Mouse (Mus musculus): ENCODE results near the gene Kcnk3.

Kcnk3 gene

DNA sequence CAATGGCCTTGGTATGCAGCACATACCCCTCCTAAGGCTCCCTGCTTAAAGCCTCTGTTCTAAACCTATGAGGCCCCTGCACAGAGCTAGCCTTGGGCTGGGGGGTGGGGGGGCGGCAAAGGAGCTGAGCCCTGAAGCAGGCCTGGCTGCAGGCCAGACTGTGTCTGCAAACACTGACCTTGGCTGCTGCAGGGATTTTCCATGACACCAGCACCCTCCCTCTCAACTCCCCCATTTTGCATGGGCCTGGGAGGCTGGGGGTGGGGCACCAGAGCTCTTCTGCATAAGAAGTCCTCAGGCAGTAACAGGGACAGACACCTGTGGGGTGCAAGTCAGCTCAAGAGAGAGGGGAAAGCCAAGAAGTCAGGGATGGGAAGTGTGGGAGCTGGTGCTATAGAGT, 26.3 kb downstream of the Kcnk3 start:
- DNase-seq, result no peak

DNA sequence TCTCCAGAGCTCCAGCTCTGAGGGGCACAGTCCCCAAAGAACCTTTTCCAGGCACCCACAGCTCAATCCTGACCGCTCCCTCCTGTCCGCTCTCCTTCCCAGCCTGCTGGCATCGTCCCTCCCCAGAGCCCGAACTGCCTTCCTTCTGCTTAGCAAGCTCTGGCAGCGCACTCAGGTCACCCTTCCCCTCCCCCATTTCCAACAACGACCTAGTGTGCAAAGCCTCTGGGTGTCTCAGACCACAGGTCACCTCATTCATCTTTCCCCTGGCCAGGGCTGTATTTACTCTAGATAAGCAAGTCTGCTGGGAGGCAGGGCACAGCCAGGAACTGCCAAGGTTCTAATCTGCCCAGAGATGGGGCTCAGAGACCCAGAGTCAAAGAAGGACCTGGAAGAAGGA, 27.4 kb downstream of the Kcnk3 start:
- DNase-seq, result no peak

DNA sequence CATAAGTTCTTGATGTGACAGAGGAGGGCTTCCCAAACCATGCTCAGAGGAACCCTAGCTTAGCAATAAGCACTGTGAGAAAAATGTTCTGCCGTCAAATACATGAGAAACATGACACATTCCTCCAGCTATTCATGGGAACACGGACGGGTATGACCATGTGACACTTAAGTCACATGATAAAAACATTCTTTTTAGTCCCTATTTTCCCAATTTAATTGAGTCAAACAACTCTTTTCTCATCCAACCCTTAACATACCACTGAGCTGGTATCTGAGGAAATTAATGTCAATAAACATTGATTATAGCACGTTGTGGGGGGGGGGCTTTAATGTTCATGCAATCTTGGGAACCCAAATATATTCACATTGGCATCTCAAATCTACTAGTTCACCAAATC, 27.8 kb downstream of the Kcnk3 start:
- DNase-seq, result no peak

DNA sequence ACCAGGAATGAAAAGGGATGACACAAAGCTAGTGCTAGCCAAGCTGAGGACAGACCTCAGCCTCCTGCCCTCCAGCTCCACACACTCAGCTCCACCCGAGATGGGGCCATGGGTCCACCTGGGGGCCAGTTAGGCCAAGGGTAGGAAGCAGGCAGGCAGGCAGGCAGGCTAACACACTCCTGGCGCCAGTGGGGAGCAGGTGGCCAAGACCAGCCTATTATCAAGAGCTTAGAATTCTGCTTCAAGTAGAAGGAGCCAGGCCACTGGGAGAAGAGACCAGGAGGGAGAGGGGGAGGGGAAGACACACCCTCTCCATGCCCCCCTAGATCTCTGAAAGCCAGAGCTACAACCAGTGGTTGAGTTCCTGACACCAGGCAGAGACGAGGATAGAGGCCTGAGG, 28.7 kb downstream of the Kcnk3 start:
- no peak for DNase-seq

DNA sequence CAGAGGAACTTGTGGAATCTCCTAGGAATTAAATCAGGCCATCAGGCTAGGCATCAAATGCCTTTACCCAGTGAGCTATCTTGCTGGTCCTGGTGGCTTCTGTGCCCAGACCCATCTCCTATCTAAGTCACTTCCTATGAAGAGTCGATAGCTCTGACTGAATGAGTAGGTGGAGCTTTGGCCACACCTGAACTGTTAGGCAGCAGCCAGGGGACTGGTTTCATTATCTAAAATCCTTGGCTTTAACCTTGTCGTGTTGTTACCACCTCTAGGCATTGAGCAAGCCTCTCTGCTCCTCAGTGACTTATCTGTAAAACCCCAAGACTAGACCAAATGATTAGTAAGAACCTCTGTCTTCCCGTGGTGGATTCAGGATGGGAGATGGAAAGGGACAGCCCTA, 29.4 kb downstream of the Kcnk3 start:
- no peak for DNase-seq

DNA sequence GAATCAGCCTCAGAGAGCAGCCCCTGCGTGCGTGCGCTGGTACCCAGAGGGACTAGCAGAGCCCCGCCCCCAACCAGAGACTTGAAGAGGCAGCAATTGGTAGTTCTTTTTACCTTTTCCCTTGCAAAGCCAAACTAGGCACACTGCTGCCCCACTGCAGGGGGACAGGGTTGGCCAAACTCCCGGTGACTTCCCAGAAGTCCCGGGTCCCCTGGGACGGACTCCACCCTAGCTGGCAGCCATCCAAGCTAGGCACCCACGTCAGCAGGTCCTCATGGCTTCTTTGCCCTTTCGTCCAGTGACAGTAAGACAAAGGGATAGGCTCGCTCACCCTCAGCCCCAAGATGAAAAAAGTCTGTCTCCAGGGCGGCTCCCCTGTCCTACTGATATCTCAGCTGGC, 29.9 kb downstream of the Kcnk3 start:
- DNase-seq, result no peak

DNA sequence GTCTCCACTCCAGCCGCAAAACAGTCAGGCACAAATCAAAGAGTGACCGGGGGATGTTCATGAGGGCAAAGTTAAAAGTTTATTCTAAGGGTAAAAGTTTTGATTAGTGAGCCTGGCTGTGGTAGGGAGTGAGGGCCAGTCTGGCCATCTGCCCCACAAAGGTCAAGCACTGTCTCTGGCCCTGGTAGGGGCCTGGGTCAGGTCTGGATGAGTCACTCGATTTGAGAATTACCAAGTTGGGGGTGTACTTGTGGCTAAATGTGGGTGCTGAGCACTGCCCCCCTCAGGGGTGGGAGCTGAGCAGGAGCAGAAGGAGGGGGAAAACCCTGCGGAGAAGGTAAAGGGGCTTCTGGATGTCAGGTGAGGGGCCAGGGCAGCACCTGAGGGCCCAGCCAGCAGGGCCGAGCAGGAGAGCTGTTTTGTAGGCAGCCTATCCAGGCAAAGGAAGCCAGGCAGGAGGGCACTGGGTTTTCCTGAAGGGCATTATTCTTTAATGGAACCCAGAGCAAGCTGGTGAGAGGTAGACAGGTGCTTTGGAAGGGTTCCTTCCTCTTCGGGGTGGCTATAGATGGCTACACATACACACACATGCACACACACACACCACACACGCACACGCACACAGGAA, 30.5 kb downstream of the Kcnk3 start:
- DNase-seq, result no peak

DNA sequence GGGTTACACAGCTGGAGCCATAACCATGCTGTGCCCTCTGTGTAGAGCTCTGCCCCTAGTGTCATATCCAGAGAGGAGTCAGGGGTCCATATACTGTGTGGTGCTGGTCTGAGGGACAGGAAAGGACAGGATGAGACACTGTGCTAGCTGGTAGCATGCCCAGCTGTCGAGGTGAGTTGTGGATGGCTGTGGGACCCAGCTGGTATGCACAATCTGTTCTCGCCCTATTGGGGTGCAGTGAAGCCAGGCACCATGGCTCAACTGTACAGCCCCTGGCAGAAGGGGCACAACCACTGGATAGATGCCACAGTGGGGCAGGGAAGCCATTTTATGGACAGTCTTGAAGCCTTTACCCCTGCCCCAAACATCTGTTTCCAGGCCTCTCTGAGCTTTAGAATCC, 31.2 kb downstream of the Kcnk3 start:
- no peak for DNase-seq

DNA sequence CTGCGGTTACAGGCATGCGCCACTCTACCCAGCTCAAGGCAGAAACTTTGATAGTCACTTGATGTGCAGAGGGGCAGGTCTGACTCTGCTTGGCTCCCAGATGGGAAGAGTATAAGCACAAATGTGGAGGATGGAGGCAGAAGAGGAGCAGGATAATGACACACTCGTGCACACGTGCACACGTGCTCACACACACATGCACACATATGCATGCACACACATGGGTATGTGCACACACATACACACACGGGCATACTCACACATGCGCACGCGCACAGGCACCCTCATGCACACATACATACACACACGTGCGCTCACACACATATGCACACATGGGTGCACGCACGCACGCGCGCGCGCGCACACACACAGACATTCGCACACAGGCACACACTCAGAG, 32.6 kb downstream of the Kcnk3 start:
- no peak for DNase-seq

DNA sequence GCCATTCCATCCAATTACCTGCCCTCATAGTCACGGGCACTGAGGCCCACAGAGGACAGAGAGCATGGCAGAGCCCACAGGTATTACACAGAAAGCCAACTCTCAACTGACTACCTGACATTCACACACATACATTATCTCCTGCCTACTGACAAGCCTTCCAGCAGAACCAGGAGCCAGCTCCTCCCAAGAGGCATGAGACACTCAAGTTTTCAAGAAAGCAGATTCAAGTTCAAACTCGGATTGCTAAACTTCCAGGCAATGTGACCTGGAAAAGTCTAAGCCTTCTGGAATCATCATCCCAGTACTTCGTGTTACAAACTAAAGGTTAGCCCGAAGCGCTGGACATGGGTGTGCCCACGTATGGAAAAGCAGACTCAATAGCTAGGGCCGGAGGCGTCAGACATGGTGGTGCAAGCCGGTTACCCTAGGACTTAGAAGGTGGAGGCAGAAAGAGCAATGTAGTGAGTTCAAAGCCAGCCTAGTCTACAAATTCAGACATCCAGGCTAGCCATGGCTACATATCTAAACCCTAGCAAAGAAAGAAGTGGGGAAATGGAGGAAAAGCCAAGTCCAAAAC, 33.3 kb downstream of the Kcnk3 start:
- DNase-seq, result no peak

DNA sequence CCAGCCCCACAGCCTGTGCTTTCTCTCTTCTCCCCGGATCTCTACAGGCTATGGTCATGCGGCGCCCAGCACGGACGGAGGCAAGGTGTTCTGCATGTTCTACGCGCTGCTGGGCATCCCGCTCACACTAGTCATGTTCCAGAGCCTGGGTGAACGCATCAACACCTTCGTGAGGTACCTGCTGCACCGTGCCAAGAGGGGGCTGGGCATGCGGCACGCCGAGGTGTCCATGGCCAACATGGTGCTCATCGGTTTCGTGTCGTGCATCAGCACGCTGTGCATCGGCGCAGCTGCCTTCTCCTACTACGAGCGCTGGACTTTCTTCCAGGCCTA, 33.8 kb downstream of the Kcnk3 start:
- DNase-seq, result peak; percentile 34 to 40

DNA sequence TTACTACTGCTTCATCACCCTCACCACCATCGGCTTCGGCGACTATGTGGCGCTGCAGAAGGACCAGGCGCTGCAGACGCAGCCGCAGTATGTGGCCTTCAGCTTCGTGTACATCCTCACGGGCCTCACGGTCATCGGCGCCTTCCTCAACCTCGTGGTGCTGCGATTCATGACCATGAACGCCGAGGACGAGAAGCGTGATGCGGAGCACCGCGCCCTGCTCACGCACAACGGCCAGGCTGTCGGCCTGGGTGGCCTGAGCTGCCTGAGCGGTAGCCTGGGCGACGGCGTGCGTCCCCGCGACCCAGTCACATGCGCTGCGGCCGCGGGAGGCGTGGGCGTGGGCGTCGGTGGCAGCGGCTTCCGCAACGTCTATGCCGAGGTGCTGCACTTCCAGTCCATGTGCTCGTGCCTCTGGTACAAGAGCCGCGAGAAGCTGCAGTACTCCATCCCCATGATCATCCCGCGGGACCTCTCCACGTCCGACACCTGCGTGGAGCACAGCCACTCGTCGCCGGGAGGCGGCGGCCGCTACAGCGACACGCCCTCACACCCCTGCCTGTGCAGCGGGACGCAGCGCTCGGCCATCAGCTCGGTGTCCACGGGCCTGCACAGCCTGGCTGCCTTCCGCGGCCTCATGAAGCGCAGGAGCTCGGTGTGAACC, 34.3 kb downstream of the Kcnk3 start:
- DNase-seq, result peak in 1 of 2 experiments; percentile 44

DNA sequence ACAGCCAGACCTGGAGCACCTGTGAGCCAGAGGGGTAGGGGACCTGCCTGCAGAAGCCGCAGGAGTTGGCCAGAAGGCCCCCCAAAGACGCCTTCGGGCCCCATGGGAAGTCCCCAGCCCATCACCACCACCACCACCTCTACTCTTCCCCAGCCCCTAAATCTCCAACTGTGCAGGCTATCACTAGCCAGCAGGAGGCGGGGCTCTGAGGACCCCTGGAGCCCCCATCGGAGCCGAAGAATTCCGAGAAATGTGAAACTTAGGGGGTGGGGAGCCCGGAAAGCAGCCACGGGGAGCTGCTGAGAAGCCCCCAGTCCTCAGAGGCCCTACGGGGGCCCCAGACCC, 34.8 kb downstream of the Kcnk3 start:
- DNase-seq, result no peak

DNA sequence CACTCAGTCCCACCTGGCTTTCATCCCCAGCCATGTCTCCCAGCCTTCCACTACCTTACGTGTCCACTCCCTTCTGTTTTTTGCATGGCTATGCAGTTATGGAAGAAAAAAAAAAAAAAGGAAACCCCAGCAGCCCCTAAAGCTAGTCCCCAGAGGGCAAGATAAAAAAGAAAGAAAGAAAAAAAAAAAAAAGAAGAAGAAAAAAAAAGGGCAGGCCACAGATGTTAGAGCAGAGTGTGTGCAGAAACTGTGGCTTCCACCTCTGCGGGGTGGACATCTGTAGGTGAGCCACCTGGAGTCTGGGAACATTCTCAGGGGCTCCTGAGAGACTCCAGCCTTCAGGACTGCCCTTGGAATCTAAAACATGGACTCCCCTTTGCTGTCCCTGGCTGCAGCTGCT, 35.4 kb downstream of the Kcnk3 start:
- no peak for DNase-seq

DNA sequence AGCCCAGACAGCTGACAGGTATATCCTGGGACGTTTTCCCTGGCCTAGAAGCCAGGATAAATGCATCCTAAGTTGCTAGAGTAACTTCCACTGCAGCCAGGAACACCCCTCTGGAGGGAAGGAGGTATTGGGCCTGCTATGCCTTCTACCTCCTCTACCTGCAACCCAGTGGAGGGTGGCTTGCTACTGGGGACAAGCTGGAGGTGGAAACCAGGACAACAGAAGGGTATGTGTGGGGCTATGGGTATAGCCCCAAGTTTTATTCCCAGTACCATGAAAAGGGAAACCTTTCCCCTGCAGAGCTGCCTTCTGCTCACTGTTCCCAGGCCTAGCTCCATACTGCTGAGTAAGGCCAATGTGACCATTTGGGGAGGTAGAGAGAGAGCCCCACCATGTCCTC, 36.3 kb downstream of the Kcnk3 start:
- DNase-seq, result no peak

DNA sequence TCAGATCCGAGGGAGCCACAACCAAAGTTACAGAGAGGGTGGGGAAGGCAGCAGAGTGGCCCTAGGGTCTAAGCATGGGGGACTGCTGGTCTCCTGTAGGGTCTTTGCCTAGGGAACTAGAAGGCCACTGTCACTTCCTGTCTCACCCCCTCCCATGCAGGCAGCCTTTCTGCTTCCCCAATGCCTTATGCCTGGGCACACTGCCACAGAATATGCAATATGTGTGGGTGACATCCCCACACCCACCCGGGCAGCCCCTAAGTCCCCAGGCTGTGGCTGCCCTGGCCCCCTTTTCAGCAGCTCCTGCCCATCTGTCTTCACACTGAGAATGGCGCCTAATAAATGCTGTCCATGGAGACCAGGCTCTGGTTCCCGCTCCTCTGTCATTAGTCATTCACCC, 36.9 kb downstream of the Kcnk3 start:
- no peak for DNase-seq

DNA sequence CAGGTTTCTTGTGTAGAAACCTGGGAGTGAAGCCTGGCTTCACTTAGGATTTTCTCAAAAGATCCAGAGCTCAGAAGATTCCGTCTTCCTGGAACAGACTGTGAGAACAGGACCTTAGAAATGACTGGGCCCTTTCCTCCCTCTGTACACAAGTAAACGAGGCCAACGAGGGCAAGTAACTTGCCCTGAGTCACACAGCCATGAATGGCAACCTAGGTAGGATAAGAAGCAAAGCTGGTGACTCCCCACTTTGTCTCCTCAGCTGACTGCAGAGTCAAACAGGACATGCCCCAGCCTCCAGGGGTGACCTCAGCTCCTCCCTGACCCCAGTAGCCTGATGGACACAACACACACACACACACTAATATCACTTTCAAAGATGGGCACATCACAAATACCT, 37.4 kb downstream of the Kcnk3 start:
- no peak for DNase-seq

DNA sequence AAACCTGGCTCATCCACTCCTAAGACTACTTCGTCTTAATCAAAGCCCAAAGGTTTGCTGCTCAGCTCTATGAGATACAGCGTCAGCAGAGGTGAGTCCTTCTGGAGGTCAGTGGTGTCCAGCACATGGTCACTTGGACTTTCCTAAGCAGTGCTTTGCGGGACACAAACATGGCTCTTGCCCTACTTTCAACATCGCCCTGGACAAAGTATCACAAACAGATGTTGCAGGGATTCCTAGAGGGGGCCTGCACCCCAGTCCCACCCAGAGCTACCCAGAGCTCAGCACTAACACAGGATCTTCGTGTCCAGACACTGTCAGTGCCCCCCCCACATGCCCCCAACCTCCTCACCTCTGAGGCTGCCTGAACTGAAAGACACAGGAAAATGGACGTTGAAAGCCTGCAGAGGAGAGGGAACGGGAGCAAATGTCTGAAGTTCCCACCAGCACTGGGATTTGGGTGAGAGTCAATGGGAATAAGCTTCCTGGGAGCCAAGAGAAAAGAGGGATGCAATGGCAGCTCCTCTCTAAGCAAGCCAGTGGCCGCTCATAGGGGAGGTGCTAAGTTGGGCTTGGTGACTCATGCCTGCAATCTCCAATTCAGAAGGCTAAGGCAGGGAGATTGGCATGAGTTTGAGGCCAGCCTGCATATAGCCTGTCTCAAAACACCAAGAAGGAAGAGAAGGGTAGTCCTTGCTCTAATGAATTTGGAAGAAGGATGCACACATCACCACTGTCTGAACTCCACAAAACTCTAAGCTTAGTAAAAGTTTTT, 38.5 kb downstream of the Kcnk3 start:
- no peak for DNase-seq

DNA sequence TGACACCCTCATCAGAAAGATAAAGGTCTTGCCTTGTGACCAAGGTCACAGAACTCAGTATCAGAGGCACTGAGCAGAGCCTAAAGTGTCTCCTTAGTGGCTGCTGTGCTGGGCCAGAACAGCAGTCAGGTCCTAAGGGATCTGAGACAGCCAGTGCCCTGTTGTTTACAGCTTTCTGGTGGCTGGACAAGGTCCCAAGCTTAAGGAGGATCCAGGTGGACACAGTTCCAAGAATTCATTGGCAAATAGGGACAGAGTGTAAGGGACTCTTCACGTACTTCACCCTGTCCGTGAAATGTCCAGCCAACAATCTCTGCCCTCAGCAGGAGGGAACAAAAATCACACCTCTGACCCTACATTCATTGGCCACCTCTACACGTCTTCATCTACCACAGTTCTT, 40.5 kb downstream of the Kcnk3 start:
- no peak for DNase-seq

DNA sequence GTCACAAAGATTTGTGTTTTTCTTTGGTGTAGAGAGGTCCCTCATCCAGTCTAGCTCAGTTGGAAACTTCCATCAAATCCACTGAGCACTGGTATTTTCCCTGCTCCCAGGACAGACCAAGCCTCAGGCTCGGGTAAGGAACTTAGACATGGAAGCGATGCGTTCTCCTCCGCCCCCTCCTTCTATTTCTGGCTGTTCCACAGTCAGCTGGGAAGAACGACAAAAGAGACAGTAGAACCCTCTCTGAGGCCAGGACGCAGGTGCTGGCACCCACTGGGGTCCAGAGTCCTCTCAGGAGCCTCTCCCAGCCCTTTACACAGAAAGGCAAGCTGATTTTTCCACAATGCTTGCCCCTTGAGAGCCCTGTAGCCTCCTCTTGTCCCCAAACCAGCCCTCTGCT, 42.4 kb downstream of the Kcnk3 start:
- no peak for DNase-seq

DNA sequence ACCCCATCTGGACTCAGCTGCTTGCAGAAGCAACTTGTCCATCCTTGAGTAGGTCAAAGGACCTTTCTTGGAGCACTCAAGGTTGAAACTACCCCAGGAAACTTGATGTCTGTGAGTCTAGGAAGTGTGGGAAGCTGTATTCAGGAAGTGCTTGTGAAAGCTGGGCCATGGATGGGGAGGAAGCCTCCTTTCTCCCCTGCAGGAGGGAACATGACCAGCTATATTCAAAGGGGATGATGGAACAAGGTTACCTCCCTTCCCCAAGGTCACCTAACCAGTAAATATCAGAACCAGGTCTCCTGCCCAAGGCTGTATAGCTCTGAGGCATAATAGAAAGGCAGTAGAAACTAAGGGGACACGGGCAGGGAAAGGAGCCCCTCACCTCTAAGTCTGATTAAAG, 44.2 kb downstream of the Kcnk3 start:
- DNase-seq, result no peak

DNA sequence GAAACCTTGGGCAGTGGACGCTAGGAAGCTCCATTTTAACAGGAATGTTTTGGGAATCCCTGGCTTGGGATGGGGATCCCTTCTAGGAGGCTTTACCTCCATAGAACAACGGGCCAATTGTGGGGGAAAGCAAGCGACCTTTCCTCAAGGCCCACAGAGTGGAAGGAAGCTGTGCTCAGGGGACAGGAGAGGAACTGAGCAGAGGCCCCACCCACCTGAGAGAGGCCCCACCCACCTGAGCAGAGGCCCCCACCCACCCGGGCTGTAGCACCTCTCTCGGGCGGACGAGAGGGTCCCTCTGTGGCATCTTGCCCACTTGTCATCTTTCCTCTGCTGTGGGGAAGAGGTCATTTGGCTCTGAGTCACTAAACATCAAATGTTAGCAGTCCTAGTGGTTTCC, 49.0 kb downstream of the Kcnk3 start:
- no peak for DNase-seq

DNA sequence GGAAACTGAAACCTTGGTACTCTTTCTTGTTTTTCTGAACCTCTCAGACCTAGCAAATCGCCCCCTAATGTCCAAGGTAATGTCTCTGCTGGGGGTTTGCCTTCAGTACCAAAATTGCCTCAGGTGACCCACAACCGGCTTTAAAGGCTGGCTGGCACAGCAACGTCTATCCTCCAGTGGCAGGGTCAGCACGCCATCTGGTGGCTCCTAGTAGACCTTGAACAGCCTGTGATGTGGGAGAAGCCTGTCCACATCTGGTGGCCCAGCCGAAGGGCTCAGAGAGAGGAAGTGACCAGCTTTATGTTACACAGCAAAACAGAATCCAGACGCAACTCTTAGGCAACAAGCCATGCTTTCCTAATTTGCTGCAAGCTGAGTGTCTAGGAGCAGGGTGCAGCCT, 50.1 kb downstream of the Kcnk3 start:
- peak; percentile 85 to 87 for DNase-seq

DNA sequence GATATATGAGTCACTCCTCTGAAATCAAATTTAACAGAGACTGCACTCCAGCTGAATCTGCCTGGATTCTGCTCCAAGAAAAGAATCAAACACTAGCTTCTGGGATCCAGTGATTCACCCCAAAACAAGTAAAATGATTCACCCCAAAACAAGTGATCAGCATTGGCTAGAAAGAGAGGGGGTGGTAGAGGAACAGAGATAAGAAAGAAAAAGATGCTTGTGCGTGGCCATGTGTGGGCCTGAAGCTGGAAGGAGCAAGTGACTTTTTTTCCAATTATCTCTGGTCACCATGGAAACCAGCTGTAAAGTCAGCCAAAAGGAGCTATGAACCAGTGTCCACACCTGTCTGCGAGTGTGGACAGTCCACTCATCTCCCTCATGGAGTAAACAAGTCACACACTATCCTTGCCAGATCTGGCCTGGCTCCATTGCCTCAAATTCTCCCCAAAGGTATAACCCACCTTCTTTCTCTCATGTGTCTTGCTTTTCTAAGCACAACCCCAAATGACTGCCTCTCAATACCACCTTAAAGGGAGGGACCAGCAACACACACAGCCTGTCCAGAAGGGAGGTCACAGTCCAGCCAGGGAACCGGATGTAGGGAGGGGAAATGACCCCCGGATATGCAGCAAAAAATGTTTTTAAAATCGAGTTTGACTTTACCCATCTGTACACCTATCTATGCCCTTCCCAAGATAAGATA, 55.7 kb downstream of the Kcnk3 start:
- DNase-seq, result no peak

All from cerebellum, postnatal 36 days (tissue).